Mouse (Mus musculus) hindbrain, embryonic 12.5 days (tissue): ENCODE measurements around the gene Dcp1b. TPM values are rescaled to one million over a fixed set of nuclear protein-coding genes. Genes with fewer than 3 reads are reported as not detected.

Experiments
- ATAC-seq: fragments of 200-750 bp; cut with Nextera tagmentation; 2 replicates; pipeline ENCODE4 v1.8.0; 2017; ENCODE audit warnings: moderate TSS enrichment; ENCODE audit not compliant: low FRiP score
- H3K27ac ChIP-seq: fragments of 300-500 bp; sonication (generic); 2 replicates; pipeline ENCODE4 v1.5.1; 2016; ENCODE audit warnings: mild to moderate bottlenecking
- H3K27me3 ChIP-seq: fragments of 300-500 bp; sonication (generic); 2 replicates; pipeline ENCODE4 v1.6.1; 2016; ENCODE audit warnings: mild to moderate bottlenecking
- H3K36me3 ChIP-seq: fragments of 300-500 bp; sonication (generic); 2 replicates; pipeline ENCODE4 v1.6.1; 2016; ENCODE audit warnings: mild to moderate bottlenecking
- H3K4me1 ChIP-seq: fragments of 300-500 bp; sonication (generic); 2 replicates; pipeline ENCODE4 v1.6.1; 2016
- H3K4me2 ChIP-seq: fragments of 300-500 bp; sonication (generic); replicated peaks from 2 replicates; pipeline ENCODE4 v1.6.1; 2016; ENCODE audit warnings: mild to moderate bottlenecking
- H3K4me3 ChIP-seq: fragments of 300-500 bp; sonication (generic); 2 replicates; pipeline ENCODE4 v1.5.1; 2016; ENCODE audit warnings: mild to moderate bottlenecking
- H3K9ac ChIP-seq: fragments of 300-500 bp; sonication (generic); 2 replicates; pipeline ENCODE4 v1.6.1; 2016; ENCODE audit warnings: mild to moderate bottlenecking, moderate library complexity
- H3K9me3 ChIP-seq: fragments of 300-500 bp; sonication (generic); replicated peaks from 2 replicates; pipeline ENCODE4 v1.6.1; 2016; ENCODE audit warnings: mild to moderate bottlenecking
- WGBS: fragments of 180-500 bp; shearing (Covaris S2); methylation state at CpG from one replicate; pipeline ENCODE4 v1.1.7; 2016; 5-methylcytosine and 5-hydroxymethylcytosine counted together
- polyA plus RNA-seq: library from polyadenylated mRNA; unstranded; fragments of >200 nt; fragmentation: Nextera tagmentation; extraction: Ambion mirVana; gene quantifications from 2 replicates; pipeline ENCODE4 v1.2.1, GENCODE M21; 2016

Dcp1b gene
- polyA plus RNA-seq, 1 experiment from 2014 or later: 12.7 TPM

DNA sequence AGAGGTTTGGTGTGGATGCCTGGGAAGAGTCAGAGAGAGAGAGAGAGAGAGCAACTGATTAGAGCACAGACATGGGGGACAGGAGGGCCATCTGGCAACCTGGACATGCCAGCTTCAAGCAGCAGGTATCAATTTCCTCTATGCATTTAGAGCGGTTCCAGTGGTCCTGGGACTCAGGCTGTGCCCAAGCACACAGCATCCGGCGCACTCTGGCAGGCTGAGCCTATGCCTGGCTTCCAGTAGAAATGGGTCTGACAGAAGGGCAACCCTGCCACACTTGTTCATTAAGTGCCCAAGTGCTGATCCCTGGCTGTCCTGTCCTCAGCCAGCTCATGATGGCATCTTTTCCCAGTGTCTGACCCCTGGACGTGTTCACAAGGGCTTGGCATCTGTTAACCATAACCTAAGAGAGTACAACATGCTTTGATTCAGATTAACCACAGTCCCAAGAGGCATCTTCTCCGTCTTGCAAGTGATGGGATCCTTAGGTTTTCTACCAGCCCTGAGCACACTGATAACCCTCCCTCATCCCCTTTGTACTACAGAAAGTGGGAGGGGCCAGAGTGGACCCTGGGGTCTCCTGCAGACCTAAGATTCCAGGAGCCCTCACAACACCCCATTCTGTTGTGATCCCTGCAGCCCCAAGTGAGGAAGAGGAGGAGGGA, 64.4 kb downstream of the Dcp1b start:
- Histone ChIP-seq H3K27ac (no peak overlapping the region), H3K4me1 (peaks cover 11% of the 10 kb centered on the region), H3K36me3 (no peaks in the 10 kb centered on the region), H3K9ac (no peak overlapping the region), H3K9me3 (no peaks in the 10 kb centered on the region), H3K27me3 (no peaks in the 10 kb centered on the region), H3K4me2 (no peak overlapping the region), H3K4me3 (no peak overlapping the region)
- WGBS: 77% methylated on average over 5 of the region's 5 CpGs
- ATAC-seq: no peak

GRCm38 (mm10) chr6:119240256-119240655, 65.2 kb downstream of the Dcp1b start:
- ATAC-seq: no peak
- no peak overlapping the region for H3K4me2 ChIP-seq

GRCm38 (mm10) chr6:119240871-119241705, 66.0 kb downstream of the Dcp1b start:
- no peak overlapping the region for H3K4me2 ChIP-seq
- H3K36me3 ChIP-seq: no peaks in the 10 kb centered on the region
- no peak overlapping the region for H3K4me3 ChIP-seq
- H3K27ac ChIP-seq: no peak overlapping the region
- peaks cover 10% of the 10 kb centered on the region for H3K4me1 ChIP-seq
- WGBS: 45% methylated on average over 21 of the region's 21 CpGs
- no peaks in the 10 kb centered on the region for H3K27me3 ChIP-seq
- ATAC-seq: no peak
- H3K9ac ChIP-seq: no peak overlapping the region
- H3K9me3 ChIP-seq: peaks cover 4% of the 10 kb centered on the region

More at GRCm38 (mm10) chr6:119240256-119240655, 65.2 kb downstream of the Dcp1b start:
- Histone ChIP-seq H3K4me1 (peaks cover 11% of the 10 kb centered on the region), H3K9me3 (no peaks in the 10 kb centered on the region), H3K9ac (no peak overlapping the region), H3K36me3 (no peaks in the 10 kb centered on the region), H3K4me3 (no peak overlapping the region), H3K27me3 (no peaks in the 10 kb centered on the region), H3K27ac (no peak overlapping the region)
- 70% methylated on average over 7 of the region's 7 CpGs for WGBS

- Histone ChIP-seq H3K4me1 (peaks cover 5% of the 10 kb centered on the region), H3K27ac (no peak overlapping the region), H3K36me3 (no peaks in the 10 kb centered on the region), H3K4me3 (no peak overlapping the region), H3K9me3 (peaks cover 5% of the 10 kb centered on the region), H3K9ac (no peak overlapping the region), H3K4me2 (no peak overlapping the region), H3K27me3 (no peaks in the 10 kb centered on the region)
- WGBS: 57% methylated on average over 2 of the region's 2 CpGs
- ATAC-seq: no peak
These were observed 71.0 kb downstream of the Dcp1b start for GRCm38 (mm10) chr6:119246082-119246481.

DNA sequence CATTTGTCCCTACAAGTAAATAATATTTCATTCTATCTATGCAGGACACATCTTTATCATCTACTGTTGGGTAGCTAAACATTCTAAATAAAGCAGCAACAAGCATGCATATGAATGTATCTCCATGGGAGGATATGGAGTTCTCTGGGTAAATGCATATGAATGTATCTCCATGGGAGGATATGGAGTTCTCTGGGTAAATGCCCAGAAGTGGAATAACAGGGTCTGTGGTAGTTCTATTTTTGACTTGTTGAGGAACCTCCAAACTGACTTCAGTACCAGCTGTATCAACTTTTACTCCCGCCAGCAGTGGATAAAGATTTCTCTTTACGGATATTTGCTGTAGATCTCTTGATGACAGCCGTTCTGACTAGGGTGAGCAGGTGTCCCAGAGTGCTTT, 73.5 kb downstream of the Dcp1b start:
- Histone ChIP-seq H3K4me1 (no peaks in the 10 kb centered on the region), H3K36me3 (no peaks in the 10 kb centered on the region), H3K9me3 (peaks cover 5% of the 10 kb centered on the region), H3K27ac (no peak overlapping the region), H3K27me3 (no peaks in the 10 kb centered on the region), H3K9ac (no peak overlapping the region), H3K4me3 (no peak overlapping the region), H3K4me2 (no peak overlapping the region)
- 74% methylated on average over 3 of the region's 3 CpGs for WGBS
- no peak for ATAC-seq

- H3K4me3 ChIP-seq: no peak overlapping the region
- H3K27ac ChIP-seq: no peak overlapping the region
- no peaks in the 10 kb centered on the region for H3K36me3 ChIP-seq
- ATAC-seq: no peak
- no peaks in the 10 kb centered on the region for H3K27me3 ChIP-seq
- 91% methylated on average over 10 of the region's 10 CpGs for WGBS
- H3K4me2 ChIP-seq: no peak overlapping the region
- peaks cover 5% of the 10 kb centered on the region for H3K9me3 ChIP-seq
- H3K4me1 ChIP-seq: no peaks in the 10 kb centered on the region
- H3K9ac ChIP-seq: no peak overlapping the region
These were observed 74.7 kb downstream of the Dcp1b start for GRCm38 (mm10) chr6:119249726-119250125.

DNA sequence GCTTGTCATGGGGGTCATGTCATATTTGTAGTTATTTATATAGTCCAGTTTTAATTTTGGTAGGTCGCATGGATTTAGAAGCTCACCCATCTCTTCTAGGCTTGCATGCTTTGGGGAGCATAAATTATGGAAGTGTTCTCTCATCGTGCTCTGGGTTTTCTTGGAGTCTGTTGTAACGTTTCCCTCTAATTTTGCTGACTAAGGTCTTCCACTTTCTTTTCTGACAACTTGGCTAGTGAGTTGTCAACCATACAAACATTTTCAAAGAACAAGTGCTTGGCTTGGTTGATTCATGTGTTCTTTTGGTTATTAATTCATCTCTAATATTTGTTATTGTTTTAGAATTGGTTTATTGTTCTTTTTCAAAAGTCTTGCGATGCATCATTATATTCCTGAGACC, 76.7 kb downstream of the Dcp1b start:
- Histone ChIP-seq H3K9ac (no peak overlapping the region), H3K27me3 (no peaks in the 10 kb centered on the region), H3K36me3 (no peaks in the 10 kb centered on the region), H3K27ac (no peak overlapping the region), H3K4me1 (no peaks in the 10 kb centered on the region), H3K9me3 (no peaks in the 10 kb centered on the region), H3K4me3 (no peak overlapping the region), H3K4me2 (no peak overlapping the region)
- WGBS: 86% methylated on average over 4 of the region's 4 CpGs
- ATAC-seq: no peak

Other genes starting within 250 kb of the Dcp1b start
- gene Cacna1c, start 21.2 kb downstream of the Dcp1b start, polyA plus RNA-seq: 6.9 and 7.3 TPM in 2 replicates
- gene Cacna2d4, start 61.3 kb downstream of the Dcp1b start, polyA plus RNA-seq: 0.04 TPM in 1 of 2 replicates, not detected in the other
- 0.68 and 0.80 TPM in 2 replicates for gene Lrtm2, start 155.5 kb downstream of the Dcp1b start, polyA plus RNA-seq
- gene Adipor2, start 242.5 kb downstream of the Dcp1b start, polyA plus RNA-seq: 35.0 and 37.0 TPM in 2 replicates